Mouse (Mus musculus): ENCODE data around the gene Susd5.

Gene Susd5

DNA sequence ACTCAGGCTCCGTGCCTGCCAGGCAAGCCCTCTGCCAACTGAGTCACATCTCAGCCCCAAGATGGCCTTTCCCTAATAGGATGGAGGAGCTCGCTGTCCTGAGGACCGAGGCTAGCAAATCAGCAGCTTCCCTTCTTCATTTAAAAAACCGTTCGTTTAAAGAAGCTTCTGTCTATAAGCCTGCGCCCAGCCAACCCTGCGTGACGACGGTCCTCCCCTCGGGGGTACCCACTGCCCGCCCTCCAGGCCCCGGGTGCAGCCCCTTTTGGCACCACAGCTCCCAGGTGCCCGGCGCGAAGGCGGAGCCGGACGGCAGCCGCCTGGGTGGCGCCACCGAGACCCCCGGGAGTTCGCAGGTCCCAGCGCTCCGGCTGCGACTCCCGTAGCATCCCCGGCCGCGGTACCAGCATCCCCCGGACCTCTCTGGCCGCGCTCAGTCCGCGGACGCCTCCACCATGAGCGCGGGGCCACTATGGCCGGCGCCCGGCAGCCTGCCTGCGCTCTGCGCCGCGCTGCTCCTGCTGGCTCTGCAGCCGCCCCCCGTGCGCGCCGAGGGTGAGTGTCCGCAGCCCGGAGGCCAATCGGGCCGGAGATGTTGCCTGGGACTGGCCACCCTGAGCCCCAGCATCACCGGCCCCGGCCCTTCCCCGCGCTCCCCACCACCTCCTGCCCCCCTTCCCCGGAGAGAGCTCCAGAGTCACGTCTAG lies at the start of gene Susd5:
TSS of gene Susd5 (plus strand) at position 51 of the 707 bp plus-strand sequence.
- DNase-seq (ENCODE audit: low spot score): no peak

DNA sequence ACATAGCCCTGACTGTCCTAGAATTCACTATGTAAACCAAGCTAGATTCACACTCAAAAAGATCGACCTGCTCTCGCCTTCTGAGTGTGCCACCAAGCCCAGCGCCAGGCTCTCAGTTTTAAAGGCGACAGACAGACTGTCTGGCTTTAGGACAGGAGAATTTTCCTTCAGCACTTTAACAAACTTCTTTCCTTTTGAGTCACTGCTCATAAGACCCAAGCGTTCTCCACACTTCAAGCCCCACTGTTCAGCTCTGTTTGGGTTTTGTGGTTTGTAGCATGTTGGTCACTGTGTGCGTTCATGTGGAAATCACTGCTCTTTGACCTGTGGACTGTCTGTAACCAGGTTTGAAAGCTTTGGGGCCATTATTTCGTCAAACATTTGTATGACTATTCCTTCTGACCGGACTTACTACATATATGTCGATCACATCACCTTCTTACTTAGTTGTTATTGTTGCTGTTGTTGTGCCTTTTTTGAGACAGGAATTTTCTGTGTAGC lies 49.0 kb upstream of the Susd5 start:
- DNase-seq (ENCODE audit: low spot score): no peak

DNA sequence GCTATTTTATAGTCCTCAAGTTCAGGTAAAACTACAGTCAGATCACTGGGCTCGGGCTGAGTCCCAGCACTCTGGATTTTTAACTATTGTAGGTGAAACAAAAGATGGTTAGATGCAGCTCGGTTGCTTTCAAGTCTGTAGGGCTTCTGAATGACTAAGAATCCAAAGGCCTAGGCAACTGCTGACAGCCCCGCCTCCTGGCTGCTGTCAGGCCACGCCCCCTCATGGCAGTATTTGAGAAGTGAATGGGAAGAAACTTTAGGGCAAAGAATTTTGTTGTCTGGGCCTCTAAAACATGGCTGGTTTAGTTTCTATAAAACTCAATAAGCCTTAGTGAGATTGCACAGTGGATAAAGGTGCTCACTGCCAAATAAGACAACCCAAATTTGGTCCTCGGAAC lies 47.4 kb upstream of the Susd5 start:
- no peak for DNase-seq (ENCODE audit: low spot score)

DNA sequence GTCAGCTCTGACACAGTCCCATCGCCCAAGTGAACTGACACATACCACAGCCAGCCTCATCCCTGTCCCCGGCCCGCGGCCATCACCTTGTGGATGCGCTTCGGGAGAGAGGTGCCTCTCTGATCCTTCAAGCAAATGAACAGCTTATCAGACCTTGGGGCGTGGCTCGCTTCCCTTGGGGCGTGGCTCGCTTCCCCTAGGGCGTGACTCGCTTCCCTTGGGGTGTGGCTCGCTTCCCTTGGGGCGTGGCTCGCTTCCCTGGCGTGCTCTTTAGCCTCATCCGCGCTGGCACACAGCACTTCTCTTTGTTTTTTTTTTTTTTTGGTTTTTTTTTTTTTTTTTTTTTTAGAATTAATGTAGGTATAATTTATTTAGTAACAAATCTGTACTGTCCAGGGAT lies 45.7 kb upstream of the Susd5 start:
- no peak for DNase-seq (ENCODE audit: low spot score)

DNA sequence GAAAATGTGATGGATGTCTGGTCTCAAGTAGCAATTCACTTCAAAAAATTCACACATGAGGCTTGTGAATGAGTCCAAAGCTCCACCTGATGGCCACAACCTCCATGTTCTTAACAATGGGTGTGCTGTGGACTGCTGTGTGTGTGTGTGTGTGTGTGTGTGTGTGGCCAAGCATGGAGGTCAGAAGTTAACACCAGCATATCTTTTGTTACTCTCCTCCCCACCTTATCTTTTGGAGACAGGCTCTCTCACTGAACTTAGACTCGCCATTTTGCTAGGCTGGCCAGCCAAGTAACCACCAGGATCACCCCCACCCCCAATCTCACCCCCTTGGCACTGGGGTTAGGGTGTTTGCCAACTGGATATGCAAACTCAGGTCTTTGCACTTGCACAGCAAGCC lies 42.9 kb upstream of the Susd5 start:
- DNase-seq (ENCODE audit: low spot score): no peak

DNA sequence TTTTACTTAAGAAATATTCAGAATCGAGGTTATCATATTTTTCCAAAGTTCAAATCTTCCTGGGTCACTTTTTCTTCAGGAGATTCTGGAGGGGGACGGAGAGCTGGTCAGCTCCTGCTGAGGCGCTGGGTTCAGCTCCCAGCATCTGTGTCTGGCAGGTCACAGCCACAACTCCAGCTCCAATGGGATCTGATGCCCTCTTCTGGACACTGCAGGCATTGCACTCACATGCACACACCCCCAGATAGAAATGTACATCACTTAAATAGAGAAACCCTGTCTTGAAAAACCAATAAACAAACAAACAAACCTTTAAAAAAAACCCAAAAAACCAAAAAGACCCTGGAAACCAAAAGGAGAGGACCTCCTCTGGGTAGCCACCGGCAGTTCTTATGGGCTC lies 41.2 kb upstream of the Susd5 start:
- DNase-seq (ENCODE audit: low spot score): no peak

DNA sequence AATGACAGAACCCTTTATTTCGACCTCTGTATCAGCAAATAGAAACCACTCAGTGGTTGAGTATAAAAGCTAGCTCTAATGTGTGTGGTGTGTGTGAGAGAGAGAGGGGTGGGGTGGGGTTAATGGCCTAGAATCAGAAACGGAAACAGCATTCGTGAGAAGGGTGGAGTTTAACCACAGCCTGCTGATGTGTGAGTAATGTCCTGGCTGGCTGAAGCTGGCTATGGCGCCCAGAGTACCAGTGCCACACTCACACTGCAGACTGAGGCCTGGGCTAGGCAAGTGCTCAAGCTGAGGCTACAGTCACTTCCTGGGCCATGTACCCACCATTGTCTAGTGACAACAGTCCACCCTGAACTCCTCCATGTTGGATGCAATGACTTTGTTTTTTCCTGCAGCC lies 40.5 kb upstream of the Susd5 start:
- DNase-seq (ENCODE audit: low spot score): no peak

DNA sequence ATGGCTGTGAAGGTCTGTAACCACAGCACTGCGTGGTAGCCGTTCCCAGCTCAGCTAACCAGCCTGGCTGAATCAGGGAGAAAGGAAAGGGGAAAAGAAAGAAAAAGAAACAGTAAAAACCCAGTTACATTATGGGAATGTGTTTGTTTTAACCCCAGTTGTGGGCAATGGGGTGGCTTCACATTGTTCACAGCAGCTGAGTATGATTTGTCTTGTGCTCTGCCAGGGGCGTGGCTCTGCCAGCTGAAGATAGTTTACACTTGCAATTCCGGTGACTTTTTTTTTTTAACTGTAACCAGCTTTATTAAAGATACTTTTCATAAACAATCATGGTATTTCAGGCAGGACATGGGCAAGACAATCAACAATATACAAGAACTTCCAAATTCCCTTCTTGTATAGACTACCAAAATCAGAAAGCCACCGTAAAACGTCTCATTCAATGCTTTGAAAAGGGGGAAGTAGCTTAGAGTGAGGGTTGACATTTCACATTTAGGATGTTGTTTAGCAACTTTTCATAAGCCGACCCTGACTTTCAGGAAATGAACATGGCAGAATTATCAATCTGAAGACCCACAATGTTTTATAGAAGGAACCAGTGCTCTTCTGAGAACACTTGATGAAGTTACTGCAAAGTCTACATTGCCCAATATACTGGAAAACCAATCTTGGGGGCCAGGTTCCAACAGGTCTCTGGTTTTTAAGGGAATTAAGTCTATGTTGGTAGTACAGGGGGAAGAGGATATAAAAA lies 37.8 kb upstream of the Susd5 start:
- DNase-seq (ENCODE audit: low spot score): no peak

DNA sequence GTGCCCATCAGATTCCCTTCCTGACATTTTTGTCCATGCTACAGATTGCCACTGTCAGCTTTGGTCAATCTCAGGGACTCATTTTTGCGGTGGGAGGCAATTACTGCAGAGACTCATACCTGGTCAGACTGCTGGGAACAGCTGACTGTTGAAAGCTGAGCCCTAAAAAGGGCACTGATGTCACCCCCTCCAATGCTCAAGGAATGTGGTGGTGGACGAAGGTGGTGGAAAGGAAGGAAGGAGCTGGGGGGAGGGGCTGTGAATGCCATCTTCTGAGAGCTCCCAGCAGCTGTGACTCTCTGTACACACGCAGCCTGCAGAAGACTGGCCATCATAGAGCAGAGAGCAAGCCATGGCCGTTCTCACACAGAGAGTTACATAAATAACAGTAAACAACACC lies 34.8 kb upstream of the Susd5 start:
- no peak for DNase-seq (ENCODE audit: low spot score)

DNA sequence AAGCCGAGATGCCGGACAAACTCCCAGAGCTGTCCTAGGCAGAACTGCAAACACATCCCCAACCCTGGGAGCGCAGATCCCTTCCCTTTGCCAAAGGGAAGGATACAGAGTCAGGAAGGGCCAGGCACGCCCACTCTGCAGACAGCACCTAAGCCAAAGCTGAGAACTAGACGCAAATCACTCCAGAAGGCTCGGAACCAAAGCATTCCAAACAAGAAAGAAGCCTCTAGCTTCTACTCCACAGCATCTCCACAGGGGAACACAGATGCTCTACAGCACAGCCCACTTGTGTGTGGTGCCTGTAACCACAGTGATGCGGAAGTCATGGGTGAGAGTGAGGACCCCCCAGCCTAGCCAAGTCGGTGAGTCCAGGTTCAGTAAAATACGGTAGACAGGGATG lies 31.8 kb upstream of the Susd5 start:
- no peak for DNase-seq (ENCODE audit: low spot score)

DNA sequence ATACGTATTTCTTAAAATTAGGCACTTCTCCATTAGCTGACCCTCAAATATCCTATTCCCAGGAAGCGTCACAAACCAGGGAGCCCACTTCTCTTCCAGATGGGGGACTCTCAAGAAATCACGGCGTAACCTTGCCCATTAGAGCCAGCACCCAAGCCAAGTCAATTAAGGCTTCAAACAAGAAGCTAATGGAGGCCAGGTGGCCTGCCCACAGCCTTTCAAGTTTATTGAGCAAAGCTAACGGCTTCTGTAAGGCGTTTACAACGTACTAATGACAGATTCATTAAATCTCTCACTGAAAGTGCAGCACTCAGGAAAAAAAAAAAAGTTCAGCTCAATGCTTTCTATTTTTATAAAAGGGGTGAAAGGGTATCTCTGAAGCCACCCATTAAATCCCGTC lies 31.1 kb upstream of the Susd5 start:
- DNase-seq (ENCODE audit: low spot score): no peak

DNA sequence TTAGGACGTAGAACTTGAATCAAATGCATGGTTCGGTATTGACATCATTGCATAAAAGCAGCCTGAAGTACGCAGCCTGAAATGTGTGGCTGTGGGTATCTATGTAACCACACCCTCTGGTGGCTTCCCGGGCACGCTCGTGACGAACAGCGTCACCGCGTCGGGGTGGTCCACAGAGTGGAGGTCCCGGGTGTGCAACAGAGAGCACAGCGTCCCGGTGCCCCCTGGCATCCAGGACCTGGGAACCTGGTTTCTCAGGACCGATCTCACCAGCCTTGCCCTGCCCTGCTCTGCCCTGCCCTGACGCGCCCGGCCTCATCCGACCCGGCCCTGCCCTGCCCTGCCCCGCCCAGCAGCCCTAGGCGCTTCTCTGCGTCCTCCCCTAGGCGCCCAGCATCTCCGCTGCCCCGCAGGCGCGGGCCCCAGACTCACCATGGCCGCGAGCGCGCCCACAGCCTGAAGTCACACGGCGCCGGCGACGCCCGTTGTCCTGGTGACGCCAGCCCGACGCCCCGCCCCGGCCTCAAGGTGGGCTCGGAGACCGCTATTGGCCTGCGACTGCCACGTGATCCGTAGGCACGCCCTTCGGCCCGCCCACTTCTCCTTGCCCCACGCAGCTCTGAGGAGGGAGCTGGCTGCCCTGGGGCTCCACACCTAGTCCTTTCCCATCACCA lies 30.5 kb upstream of the Susd5 start:
- DNase-seq (ENCODE audit: low spot score): peak; percentile 81

DNA sequence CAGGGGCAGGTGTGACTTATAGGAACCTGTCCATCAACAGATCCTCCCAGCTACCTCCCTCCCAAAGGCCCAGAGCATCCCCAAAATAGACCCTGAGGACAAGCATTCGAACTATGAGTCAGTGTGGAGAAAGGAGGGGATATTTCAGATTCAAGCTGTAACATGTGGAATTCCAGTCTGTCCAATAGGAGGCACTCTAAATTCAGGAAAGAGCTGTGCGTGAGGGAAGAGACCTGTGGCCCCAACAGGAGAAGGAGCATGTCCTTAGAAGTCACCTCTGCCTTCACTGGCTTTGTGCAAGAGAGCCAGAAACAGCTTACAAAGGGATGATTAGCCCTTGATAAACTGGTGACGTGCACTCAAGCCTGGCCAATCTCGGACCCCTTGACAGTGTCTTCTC lies 16.0 kb upstream of the Susd5 start:
- DNase-seq (ENCODE audit: low spot score): no peak

DNA sequence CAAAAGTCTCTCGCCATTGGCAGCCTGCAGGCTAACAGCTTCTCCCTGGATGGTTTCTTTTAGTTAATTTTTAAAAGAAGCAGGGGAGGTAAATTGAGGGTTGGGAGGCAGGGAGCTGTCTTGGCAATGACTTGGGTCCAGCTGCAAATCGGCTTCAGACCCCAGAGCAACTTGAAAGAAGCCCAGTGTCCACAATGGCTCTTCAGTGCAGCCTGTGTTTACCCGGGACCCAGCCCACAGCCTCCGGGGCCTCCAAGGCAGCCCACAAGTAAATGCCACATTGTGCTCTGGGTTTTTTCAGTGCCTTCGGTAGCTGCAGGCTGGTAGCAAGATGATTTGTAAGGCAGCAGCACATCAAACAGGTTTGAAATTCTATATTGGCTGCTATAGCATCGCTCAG lies 14.4 kb upstream of the Susd5 start:
- no peak for DNase-seq (ENCODE audit: low spot score)

DNA sequence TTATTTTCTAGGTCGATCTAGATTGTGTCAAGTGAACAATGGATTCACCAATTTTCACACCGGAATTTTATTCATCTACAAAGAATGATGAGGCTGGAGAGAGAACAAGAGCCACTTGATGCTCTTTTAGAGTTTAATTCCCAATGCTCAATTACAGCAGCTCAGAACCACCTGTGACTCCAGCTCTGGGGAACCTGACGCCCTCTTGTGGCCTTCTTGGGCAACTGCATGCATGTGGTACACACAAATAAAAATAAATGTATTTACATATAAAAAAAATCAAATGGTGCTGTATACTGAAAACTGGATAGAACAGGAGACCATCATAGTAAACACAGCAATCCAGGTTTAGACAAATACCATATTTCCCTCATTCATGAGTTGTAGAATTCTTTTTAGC lies 12.5 kb upstream of the Susd5 start:
- DNase-seq (ENCODE audit: low spot score): no peak

DNA sequence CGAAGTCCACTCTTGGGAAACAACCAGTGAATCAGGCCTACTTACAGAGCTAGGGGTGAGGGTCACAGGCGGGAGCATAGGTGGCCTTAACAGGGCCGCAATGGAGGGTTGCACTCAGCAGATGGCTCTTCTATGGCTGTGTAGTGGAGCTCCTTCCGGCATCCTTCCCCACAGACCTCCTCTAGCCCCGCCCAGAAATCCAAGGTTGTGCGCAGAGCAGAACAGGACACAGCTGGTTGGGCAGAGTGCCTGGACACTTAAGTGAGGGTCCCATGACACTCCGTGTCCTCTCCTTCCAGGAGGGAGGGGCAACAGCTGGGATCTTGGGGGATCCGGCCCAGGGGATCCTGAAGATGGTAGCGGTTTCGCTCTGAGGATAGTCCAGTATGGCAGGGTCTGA lies 10.9 kb upstream of the Susd5 start, which contains the start of gene Fbxl2:
TSS of gene Fbxl2 (minus strand) at position 164 of the 400 bp plus-strand sequence.
- no peak for DNase-seq (ENCODE audit: low spot score)

DNA sequence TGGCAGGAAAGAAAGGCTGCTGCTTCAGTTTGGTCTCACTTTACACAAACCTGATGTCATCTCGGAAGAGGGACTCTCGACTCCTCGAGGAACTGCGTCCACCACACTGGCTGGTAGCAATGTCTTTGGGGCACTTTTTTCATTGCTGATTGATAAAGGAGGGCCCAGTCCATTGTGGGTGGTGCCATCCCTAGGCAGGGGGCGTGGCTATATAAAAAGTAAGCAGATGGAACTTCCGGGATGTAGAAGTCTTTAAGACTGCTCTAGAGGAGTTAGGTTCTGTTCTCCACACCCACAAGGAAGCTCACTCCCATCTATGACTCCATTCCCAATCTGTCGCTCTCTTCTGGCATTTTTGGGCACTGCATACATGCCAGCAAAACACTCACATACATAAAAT lies 10.3 kb upstream of the Susd5 start:
- no peak for DNase-seq (ENCODE audit: low spot score)

DNA sequence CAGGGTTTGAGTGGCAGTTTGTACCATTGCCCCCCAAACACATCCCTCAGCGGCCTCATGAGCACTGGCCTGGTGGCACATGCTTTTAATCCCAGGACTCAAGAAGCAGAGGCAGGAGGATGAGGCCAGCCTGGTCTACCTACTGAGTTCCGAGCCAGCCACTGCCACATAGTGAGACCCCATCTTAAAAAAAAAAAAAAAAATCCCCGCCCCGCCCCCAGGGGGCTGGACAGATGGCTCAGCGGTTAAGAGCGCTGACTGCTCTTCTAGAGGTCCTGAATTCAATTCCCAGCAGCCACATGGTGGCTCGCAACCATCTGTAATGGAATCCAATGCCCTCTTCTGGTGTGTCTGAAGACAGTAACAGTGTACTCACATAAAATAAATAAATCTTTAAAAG lies 6.8 kb upstream of the Susd5 start:
- DNase-seq (ENCODE audit: low spot score): no peak

DNA sequence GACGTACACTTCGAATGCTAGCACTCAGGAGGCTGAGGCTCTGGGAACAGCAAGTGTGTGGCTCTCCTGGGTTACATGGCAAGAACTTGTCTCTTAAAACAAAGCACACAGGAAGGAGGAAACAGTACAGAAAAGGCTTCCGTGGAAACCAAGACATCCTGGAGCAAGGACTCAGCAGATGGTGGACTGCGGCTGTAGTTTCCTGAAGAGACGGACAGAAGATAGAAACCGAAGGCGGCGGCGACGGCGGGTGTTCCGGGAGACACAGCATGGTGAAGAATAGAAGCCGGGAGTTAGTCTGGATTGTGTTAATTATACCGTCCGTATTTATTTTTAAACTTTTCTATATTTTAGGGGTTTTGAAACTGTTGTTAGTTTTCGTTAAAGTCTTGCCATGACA lies 6.2 kb upstream of the Susd5 start:
- DNase-seq (ENCODE audit: low spot score): no peak

DNA sequence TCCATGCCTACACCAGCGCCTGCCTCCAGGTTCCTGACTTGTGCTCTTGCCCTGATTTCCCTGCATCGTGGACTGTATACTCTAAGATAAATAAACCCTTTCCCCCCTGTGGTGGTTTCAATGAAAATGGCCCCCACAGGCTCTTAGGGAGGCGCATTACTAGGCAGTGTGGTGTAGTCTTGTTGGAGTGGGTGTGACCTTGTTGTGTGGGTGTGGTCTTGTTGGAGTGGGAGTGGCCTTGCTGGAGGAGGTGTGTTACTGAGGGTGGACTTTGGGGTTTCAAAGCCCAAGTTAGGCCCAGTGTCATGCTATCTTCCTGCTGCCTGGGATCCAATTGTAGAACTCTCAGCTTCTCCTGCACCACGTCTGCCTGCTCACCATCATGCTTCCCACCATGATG lies 4.9 kb upstream of the Susd5 start:
- DNase-seq (ENCODE audit: low spot score): no peak

DNA sequence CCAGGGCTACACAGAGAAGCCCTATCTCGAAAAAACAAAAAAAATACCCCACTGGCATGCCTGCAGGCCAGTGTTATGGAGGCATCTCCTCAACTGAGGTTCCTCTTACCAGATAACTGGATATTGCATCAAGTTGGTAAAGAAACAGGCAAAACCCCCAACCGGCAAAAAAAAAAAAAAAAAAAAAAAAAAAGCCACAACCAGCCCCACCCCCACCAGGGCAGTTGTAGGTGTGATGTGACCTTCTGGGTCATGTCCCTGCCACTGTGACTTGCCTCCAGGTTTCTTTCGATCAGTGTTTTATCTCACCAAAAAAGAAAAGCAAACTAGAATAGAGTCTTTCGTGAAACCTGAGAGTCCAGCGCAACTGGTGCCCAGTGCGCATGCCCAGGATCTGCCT lies 4.1 kb upstream of the Susd5 start:
- DNase-seq (ENCODE audit: low spot score): no peak

DNA sequence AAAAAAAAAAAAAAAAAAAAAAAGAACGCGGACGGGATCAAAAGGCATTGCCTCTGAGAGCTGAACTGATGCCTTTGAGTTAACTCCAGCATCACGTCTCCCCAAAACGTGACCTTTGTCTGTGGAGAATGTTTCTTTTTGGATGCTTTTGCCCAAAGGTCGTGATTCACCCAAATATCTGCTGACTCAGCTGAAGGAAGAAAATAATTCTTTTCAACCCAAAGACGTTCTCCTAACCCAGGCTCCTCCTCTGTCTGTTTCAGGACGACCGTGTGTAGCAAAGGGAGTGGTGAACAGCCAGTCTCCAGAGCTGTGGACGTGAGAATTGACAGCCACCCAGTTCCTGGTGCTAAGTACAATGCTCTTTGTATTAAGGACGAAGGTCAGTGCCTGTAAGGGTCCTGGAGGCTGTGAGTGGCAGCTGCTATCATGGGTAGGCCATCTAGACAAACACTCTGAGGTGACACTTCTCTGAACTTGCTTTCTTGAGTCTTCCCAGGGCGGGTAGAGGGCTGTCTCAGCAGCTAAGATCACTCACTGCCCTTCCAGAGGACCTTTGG lies 11.6 kb downstream of the Susd5 start:
- no peak for DNase-seq (ENCODE audit: low spot score)

DNA sequence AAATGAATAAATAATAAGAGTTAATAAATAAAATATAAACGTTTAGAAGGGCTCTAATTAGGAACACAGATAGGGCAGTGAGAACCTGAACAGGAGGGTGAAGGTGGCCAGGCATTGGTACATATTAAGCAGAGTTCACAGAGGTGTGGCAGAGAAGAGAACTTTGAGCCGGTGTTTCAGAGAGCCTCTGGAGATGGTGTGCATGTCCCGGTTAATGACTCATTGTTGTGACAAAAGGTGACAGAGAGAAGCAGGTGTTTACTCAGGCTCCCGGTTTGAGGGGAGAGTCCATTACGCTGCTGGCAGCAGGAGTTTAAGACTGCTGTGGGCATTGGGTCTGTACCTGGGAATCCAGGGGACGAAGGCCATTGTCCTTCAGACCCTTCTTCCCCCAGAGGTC lies 12.4 kb downstream of the Susd5 start:
- no peak for DNase-seq (ENCODE audit: low spot score)

Measured in left cerebral cortex, adult 11 months (tissue).